Mouse (Mus musculus) spleen, embryonic (tissue): ENCODE results near the gene Olfr1262.

Experiments
- CTCF ChIA-PET: fragments of 350-600 bp; sonication (Branson Sonifier 250); formaldehyde crosslinking; loops from one replicate; lab custom pipeline; 2022; lab: Charles Lee

Olfr1262 gene

GRCm38 (mm10) chr2:89999845-90000244, at the start of gene Olfr1262:
Gene Olfr1262, plus strand, starts transcription at chr2:90000145.
- CTCF ChIA-PET: no interaction called here

- CTCF ChIA-PET: no interaction called here
Measured at GRCm38 (mm10) chr2:89974184-89974583, 25.8 kb upstream of the Olfr1262 start, which contains the start of gene Olfr1260. Gene Olfr1260, plus strand, starts transcription at chr2:89974340.

GRCm38 (mm10) chr2:89977709-89978108, 22.2 kb upstream of the Olfr1262 start:
- CTCF ChIA-PET: no interaction called here

GRCm38 (mm10) chr2:89990921-89991320, 9.0 kb upstream of the Olfr1262 start, which contains the start of gene Olfr1261:
Gene Olfr1261, plus strand, starts transcription at chr2:89991221.
- CTCF ChIA-PET: no interaction called here

GRCm38 (mm10) chr2:90011831-90012230, 11.9 kb downstream of the Olfr1262 start, which contains the start of gene Olfr1263:
Gene Olfr1263, plus strand, starts transcription at chr2:90012131.
- CTCF ChIA-PET: no interaction called here

- CTCF ChIA-PET: no interaction called here
Measured at GRCm38 (mm10) chr2:90025477-90025876, 25.5 kb downstream of the Olfr1262 start, which contains the start of gene Olfr1264. Gene Olfr1264, minus strand, starts transcription at chr2:90025577.

- CTCF ChIA-PET: no interaction called here
Measured at GRCm38 (mm10) chr2:90035037-90035436, 35.1 kb downstream of the Olfr1262 start, which contains the start of gene Olfr1265. Gene Olfr1265, plus strand, starts transcription at chr2:90035337.
